Mouse (Mus musculus): Measurements from ENCODE around the gene Fpr2. TPM values are rescaled to one million over a fixed set of nuclear protein-coding genes. Genes with fewer than 3 reads are reported as not detected.
"Not testable (repeated sequence)": the region's sequence is repeated elsewhere in the genome, so short reads cannot be mapped to it uniquely, and the experiment has no call there.

Fpr2 gene
- total RNA-seq (2021): not detected

GRCm38 (mm10) chr17:17887774-17888248, at the start of gene Fpr2, which contains the start of gene Fpr3:
Gene Fpr2, plus strand, starts transcription at chr17:17887824.
Gene Fpr3, plus strand, starts transcription at chr17:17887852.
- intact Hi-C loops (cut with DNase I): no loop called here
- DNase-seq (ENCODE audit: low spot score in 2 of 2): peak in 1 of 2 experiments; percentile 28

GRCm38 (mm10) chr17:17837919-17838701, 49.5 kb upstream of the Fpr2 start:
- peak; percentile 95 to 97 for DNase-seq (ENCODE audit: low spot score in 2 of 2)
- intact Hi-C loops (cut with DNase I): loop anchor here (1.0 kb wide), 1 partner anchor 11 kb away; the partner anchor contains the start of gene Spaca6

GRCm38 (mm10) chr17:17839276-17839675, 48.3 kb upstream of the Fpr2 start:
- no peak for DNase-seq (ENCODE audit: low spot score in 2 of 2)
- intact Hi-C loops (cut with DNase I): no loop called here

- no peak for DNase-seq (ENCODE audit: low spot score in 2 of 2)
- intact Hi-C loops (cut with DNase I): no loop called here
These were observed 46.8 kb upstream of the Fpr2 start for GRCm38 (mm10) chr17:17840796-17841195.

- intact Hi-C loops (cut with DNase I): loop anchor here (2.0 kb wide), 1 partner anchor 53 kb away; no protein-coding TSS in a partner anchor
- DNase-seq (ENCODE audit: low spot score in 2 of 2): no peak
These were observed 43.9 kb upstream of the Fpr2 start for GRCm38 (mm10) chr17:17843534-17844261.

- not testable (repeated sequence) for DNase-seq (ENCODE audit: low spot score in 2 of 2)
- intact Hi-C loops (cut with DNase I): loop anchor here (2.0 kb wide), 1 partner anchor 52 kb away; no protein-coding TSS in a partner anchor
These were observed 43.0 kb upstream of the Fpr2 start for GRCm38 (mm10) chr17:17844606-17845005.

- peak in 1 of 2 experiments; percentile 67 for DNase-seq (ENCODE audit: low spot score in 2 of 2)
- intact Hi-C loops (cut with DNase I): loop anchor here (2.0 kb wide), 1 partner anchor 51 kb away; no protein-coding TSS in a partner anchor
These were observed 42.2 kb upstream of the Fpr2 start for GRCm38 (mm10) chr17:17845187-17846027.

GRCm38 (mm10) chr17:17848988-17849387, 38.6 kb upstream of the Fpr2 start:
- DNase-seq (ENCODE audit: low spot score in 2 of 2): no peak
- intact Hi-C loops (cut with DNase I): no loop called here

- peak in 1 of 2 experiments; percentile 32 for DNase-seq (ENCODE audit: low spot score in 2 of 2)
- intact Hi-C loops (cut with DNase I): no loop called here
These were observed 37.5 kb upstream of the Fpr2 start for GRCm38 (mm10) chr17:17849906-17850712.

- DNase-seq (ENCODE audit: low spot score in 2 of 2): no peak
- intact Hi-C loops (cut with DNase I): loop anchor here (5.0 kb wide), 1 partner anchor 48 kb away; no protein-coding TSS in a partner anchor
These were observed 32.4 kb upstream of the Fpr2 start, which contains the start of gene Has1 for GRCm38 (mm10) chr17:17855064-17855838. Gene Has1, minus strand, starts transcription at chr17:17855205.

- DNase-seq (ENCODE audit: low spot score in 2 of 2): no peak
- intact Hi-C loops (cut with DNase I): loop anchor here (5.0 kb wide), 1 partner anchor 49 kb away; no protein-coding TSS in a partner anchor
These were observed 31.0 kb upstream of the Fpr2 start for GRCm38 (mm10) chr17:17856612-17857011.

- intact Hi-C loops (cut with DNase I): loop anchor here (5.0 kb wide), 1 partner anchor 50 kb away; no protein-coding TSS in a partner anchor
- DNase-seq (ENCODE audit: low spot score in 2 of 2): no peak
These were observed 30.2 kb upstream of the Fpr2 start for GRCm38 (mm10) chr17:17857446-17857845.

GRCm38 (mm10) chr17:17860110-17860509, 27.5 kb upstream of the Fpr2 start:
- no peak for DNase-seq (ENCODE audit: low spot score in 2 of 2)
- intact Hi-C loops (cut with DNase I): no loop called here

GRCm38 (mm10) chr17:17862360-17862759, 25.3 kb upstream of the Fpr2 start:
- intact Hi-C loops (cut with DNase I): no loop called here
- DNase-seq (ENCODE audit: low spot score in 2 of 2): no peak

GRCm38 (mm10) chr17:17865168-17865567, 22.5 kb upstream of the Fpr2 start:
- intact Hi-C loops (cut with DNase I): no loop called here

GRCm38 (mm10) chr17:17866801-17867469, 20.7 kb upstream of the Fpr2 start:
- intact Hi-C loops (cut with DNase I): no loop called here
- peak; percentile 24 to 57 for DNase-seq (ENCODE audit: low spot score in 2 of 2)

More at GRCm38 (mm10) chr17:17865168-17865567, 22.5 kb upstream of the Fpr2 start:
- no peak for DNase-seq (ENCODE audit: low spot score in 2 of 2)

All from left cerebral cortex, postnatal 25 days (tissue).